Mouse (Mus musculus) layer of hippocampus, postnatal 36 days (tissue): ENCODE data around the gene Zfp768. TPM values are rescaled to one million over a fixed set of nuclear protein-coding genes. Genes with fewer than 3 reads are reported as not detected.
"Not testable (repeated sequence)": the region's sequence is repeated elsewhere in the genome, so short reads cannot be mapped to it uniquely, and the experiment has no call there.

Experiments used
- DNase-seq, 2 experiments: peaks; one replicate each; pipeline ENCODE4 v3.0.0; 2022
- total RNA-seq, 2 experiments: library from RNA; stranded (reverse); gene quantifications; 2 replicates each; pipeline ENCODE4 v1.2.3; 2021

Gene Zfp768
- 10 to 100 TPM; 10.2 to 11.4 TPM for total RNA-seq

DNA sequence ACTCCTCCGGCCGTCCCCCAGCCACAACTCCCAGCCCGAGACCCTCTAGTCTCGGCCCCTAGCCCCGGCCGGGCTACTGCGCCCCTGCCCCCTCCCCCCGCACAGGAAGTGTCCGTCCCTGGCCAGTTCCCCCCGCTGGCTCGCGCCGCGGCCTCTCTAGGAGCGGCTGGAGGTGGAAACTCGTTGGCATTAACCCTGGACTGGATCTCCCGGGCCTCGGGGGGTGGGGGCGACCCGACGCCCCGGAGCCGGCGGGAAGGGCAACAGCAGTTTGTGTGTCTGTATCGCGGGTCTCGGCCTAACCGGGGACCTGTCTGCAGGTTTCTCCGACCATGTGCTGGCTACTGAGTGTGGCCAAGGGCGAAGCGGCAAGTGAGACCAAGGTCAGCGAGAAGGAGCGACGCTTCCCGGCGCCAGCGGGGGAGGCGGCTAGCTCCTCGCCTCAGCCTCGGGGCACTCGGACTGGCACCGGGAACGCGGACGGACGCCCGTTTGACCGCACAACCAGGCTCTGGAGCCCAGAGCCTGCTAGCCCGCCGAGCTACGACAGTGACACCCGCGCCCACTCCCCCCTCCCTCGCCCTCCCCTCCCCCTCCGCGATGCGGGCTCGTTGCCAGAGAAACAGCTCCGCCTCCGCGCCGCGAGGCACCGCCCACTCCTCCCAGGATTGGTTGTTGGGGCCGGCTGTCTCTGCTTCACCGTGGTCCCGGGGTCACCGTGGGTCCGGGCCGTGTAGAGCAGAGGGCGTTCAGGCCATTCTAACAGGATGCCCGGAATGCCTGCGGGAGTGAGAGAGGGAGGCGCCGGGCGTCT is at the start of gene Zfp768:
Zfp768 (minus strand) TSS at position 78 of the 814 bp plus-strand sequence.
- peak; percentile 86 to 89 for DNase-seq

- DNase-seq, result no peak
Observed at GRCm38 (mm10) chr7:127393944-127394333, 48.5 kb upstream of the Zfp768 start.

DNA sequence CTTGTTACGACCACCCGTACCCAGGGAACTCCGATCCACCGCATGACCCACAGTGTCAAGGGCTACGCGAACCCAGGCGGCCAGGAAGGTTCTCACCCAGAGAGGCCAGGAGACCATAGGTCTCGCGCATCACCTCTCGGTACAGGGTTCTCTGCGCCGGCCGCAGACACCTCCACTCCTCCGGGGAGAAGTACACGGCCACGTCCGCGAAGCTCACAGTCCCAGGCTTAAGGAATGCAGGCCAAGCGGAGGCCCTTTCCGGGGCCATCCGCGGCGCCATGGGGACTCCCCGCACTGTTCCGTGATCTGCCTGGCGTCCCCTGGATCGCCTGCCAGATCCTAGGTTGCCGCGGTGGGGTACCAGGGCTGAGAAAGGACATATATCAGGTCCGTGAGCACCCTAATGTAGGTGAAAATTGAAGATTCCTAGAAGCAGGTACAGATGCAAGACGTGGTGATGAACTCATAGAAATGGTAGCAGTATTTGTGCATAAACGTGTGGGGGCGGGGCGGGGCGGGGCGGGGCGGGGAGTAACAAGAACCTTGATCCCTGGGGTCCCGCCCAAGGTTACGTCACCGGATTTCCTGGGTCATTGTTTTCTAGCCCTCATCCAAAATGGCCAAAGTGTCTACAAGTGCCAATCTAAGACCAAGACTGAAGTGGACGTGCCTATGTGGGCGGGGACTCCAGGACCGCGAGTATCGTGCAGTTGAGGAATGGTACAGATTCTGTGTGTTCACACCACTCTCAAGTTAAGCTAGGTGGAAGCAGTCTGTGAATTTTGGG is 48.0 kb upstream of the Zfp768 start, which contains the start of gene E430018J23Rik:
E430018J23Rik (minus strand) TSS at position 473 of the 787 bp plus-strand sequence.
- DNase-seq, result peak; percentile 93

DNA sequence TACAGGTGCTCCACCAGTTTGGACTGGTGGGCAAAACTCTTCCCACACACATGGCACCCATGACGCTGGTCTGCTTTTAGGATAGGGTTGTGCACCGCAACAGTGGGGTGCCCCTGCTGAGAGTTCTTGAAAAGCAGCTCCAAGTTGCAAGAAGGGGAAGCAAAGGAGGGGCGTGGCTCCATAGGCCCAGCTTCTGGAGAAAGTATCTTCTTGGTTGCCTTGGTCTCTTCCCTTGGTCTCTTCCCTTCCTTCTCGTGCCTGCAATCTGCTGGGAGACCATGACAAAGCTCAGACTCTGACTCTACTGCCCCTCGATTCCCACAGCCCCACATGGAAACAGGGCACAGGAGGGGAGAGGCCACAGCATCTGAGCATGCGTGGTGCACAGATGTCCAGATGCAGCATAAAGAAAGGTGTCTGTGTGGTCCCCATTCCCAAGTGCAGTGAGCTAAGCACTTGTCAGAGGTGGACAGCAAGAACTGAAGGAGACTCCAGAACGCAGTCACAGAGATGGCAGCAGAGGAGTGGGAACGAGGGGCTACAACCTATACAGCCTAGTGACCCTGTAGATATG is 46.9 kb upstream of the Zfp768 start:
- DNase-seq, result no peak

DNA sequence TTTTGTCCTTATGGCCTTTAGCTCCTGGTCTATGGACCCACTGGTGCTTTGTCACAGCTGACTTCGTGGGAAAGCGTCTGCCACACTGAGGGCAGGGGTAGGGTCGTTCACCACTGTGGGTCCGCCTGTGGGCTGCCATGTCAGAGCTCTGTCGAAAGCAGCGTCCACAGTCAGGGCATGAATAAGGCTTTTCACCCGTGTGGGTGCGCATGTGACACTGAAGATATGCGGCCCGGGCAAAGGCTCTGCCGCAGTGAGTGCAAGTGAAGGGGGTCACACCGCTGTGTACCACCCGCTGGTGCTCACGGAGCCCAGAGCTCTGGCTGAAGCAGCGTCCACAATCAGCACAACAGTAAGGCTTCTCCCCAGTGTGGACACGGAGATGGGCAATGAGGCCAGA is 46.1 kb upstream of the Zfp768 start:
- no peak for DNase-seq

- no peak for DNase-seq
Observed at GRCm38 (mm10) chr7:127390306-127390705, 44.9 kb upstream of the Zfp768 start.

DNA sequence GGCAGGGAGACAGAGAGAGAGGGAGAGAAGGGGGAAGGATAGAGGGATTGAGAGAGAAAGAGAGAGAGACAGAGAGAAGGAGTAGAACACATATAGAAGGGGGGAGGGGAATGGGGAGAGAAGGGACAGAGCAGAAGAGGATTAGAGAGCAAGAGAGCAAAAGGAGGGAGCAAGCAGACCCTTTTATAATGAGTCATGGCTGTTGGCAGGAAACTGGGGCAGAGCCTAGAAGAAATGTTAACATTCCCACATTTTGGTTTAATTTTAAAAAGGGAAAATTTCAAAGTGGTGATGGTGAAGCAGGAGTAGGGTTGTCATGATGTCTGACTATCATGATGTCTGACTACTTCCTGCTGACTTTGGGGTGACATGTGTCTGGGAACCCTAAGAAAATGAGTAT is 42.8 kb upstream of the Zfp768 start:
- not testable (repeated sequence) for DNase-seq

DNA sequence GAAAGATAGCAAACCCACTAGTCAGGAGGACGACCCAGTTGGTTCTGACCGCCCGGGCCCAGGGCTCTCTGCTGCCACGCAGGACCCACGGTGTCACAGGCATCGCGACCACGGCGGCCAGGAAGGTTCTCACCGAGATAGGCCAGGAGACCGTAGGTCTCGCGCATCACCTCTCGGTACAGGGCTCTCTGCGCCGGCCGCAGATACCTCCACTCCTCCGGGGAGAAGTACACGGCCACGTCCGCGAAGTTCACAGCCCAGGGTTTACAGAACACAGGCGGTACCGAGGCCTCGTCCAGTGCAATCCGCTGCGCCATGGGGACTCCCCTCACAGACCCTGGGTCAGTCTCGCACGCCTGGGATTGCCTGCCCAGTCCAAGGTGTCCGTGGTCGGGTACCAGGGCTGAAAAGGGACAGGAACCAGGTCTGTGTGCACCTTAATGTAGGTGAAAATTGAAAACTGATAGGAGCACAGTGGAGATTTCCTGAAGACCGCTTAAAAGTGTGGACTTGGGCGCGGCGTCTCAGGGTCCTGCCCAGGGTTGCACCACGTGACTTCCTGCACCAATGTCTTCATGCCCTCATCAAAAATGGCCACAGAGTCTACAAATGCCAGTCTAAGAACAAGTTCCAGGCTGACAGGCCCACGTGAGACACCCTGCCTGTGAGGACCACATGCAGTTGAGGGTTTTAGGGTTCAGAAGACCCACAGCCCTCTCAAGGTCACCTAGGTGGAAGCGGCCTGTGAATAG is 41.4 kb upstream of the Zfp768 start, which contains the start of gene 9130019O22Rik:
9130019O22Rik (minus strand) TSS at position 526 of the 752 bp plus-strand sequence.
- peak; percentile 74 to 79 for DNase-seq

GRCm38 (mm10) chr7:127385560-127385959 is 40.2 kb upstream of the Zfp768 start:
- not testable (repeated sequence) for DNase-seq

DNA sequence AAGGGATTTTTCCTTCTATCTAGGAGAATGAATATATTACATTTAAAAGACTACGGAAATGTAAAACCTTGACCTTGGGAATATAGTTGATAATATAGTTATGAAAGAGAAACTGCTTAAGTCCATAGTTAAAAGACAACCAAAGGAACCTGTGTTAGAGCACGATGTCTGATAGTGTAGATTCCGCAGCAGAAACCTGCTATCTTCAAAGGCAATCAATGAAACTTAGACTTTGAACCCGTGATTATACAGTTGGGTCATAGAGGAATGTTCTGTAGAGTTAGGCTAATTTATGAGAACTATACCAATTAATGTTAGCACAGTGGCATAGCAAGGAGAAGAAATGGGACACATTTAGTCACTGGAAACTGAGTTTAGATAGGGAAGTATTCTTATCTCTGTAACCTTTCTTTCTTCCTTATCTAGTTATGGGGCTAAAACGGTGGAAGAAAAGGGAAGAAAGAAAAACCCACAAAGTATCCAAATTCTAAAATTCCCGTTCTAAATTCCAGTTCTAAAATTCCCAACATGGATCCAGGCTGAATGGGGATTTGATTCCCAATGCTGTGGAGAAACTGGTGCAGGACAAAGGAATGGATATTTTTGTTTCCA is 33.0 kb upstream of the Zfp768 start:
- DNase-seq, result no peak

- DNase-seq, result peak; percentile 86 to 88
Observed at GRCm38 (mm10) chr7:127375271-127376245, 30.2 kb upstream of the Zfp768 start, which contains the start of gene Zfp747. Gene Zfp747 (minus strand): TSS chr7:127376050.

GRCm38 (mm10) chr7:127371870-127372269 is 26.5 kb upstream of the Zfp768 start:
- not testable (repeated sequence) for DNase-seq

GRCm38 (mm10) chr7:127371213-127371612 is 25.8 kb upstream of the Zfp768 start:
- no peak for DNase-seq

GRCm38 (mm10) chr7:127366249-127366648 is 20.9 kb upstream of the Zfp768 start:
- DNase-seq, result no peak

GRCm38 (mm10) chr7:127364166-127364565 is 18.8 kb upstream of the Zfp768 start:
- no peak for DNase-seq

DNA sequence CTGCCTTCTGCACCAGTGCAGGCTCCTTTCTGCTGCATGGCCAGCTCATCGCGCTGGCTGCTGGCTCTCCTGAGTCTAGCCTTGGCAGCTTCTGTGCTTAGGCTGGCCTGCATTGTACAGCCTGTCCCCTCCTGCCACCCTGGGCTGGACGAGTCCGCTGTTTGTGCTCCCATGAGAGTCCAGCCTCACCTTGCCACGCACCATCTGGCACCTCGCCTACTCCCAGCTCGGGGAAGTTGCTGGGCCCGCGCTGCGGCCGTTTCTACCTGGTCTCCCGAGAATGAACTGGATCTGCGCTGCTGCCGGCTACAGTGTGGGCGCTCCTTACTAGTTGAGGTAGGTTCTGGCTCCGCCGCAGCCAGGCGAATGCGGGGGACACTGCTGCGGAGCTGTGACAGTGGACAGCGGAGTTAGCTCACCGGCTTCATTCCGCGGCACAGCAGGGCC is 18.1 kb upstream of the Zfp768 start:
- DNase-seq, result no peak

DNA sequence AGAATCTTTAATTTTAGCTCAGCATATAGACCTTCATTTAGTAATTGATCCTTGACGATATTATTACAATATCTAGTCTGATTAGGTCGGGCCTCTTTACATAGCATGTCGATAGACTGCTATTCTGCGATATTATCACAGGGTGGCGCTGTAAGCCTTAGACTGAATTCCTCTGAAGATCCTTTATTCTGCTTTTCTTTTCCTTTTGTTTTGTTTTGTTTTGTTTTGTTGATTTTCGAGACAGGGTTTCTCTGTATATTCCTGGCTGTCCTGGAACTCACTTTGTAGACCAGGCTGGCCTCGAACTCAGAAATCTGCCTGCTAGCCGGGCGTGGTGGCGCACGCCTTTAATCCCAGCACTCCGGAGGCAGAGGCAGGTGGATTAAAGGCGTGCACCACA is 17.0 kb upstream of the Zfp768 start:
- DNase-seq, result not testable (repeated sequence)

DNA sequence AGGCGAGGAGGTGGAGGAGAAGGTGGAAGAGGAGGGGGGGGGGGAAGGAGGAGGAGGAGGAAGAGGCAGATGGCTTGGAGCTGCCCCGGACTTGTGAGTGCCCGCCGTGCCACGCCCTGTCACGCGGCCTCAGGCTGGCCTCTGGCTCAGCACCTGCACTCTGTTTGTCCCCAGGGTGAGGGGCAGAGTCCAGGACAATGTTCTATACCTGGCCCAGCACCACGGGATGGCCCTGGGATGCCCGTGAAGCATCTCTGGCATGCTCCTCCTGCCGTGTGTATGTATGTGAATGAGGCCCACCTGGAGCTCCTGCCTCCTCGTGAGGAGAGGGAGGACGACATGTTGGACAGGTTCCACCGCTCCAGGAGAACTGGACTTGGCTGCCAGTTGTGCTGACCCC is 16.1 kb upstream of the Zfp768 start:
- DNase-seq, result no peak

DNA sequence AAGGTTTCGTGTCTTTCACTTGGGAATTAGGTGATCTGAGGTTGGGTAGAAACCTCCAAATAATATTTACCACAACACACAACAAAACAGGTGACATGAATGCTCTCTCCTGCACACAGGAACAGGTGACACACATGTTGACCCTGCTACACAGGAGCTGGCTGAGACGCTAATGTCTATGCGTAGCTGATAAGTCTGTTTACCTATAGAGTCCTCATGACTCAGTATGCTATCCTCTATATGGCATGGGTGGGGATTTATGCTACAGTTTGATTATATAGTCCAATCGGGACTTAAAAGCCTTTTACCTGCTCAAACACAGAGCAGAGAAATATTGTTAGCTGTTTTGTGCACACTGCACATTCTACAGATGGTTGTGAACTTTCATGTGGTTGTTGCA is 14.9 kb upstream of the Zfp768 start:
- DNase-seq, result no peak

DNA sequence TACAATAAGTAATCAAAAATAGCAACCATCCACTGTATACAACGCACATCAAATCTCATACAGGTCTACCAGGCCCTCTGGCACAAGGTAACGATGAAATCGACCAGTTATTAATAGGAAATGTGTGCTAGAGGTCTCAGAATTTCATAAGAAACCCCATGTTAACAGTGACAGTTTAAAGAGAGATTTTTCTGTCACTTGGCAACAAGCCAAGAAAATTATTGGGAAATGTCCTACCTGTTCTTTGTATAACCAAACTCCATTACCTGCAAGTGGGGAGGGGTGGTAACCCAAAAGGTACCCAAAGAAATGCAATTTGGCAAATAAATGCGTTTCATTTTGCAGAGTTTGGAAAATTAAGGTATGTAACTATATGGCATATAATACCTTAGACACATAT is 13.1 kb upstream of the Zfp768 start:
- DNase-seq, result no peak
